Mouse (Mus musculus): Measurements from ENCODE around the gene Cul7. TPM values are rescaled to one million over a fixed set of nuclear protein-coding genes. Genes with fewer than 3 reads are reported as not detected.

The Cul7 gene
- 46.5 and 47.8 TPM in 2 replicates for polyA plus RNA-seq (2016; fragmentation: Nextera tagmentation; extraction: Ambion mirVana)

- H3K4me1 ChIP-seq: peaks cover 43% of the 10 kb centered on the region
- WGBS: under 1% methylated on average over 58 of the region's 58 CpGs
Measured at GRCm38 (mm10) chr17:46650232-46651031, at the start of gene Cul7. Gene Cul7 (plus strand): TSS chr17:46650337.

GRCm38 (mm10) chr17:46600569-46600968 lies 49.6 kb upstream of the Cul7 start:
- WGBS: 97% methylated on average over 2 of the region's 2 CpGs
- ATAC-seq (ENCODE audit: low FRiP score): no peak
- no peak overlapping the region for H3K9ac ChIP-seq

More at GRCm38 (mm10) chr17:46650232-46651031, at the start of gene Cul7:
- no peaks in the 10 kb centered on the region for H3K27me3 ChIP-seq
- peak; percentile 95 for ATAC-seq (ENCODE audit: low FRiP score)
- peaks cover 38% of the 10 kb centered on the region for H3K36me3 ChIP-seq (replicated peaks)
- no peaks in the 10 kb centered on the region for H3K9me3 ChIP-seq
- peak within 1 kb of the TSS; percentile 65 for H3K4me3 ChIP-seq (replicated peaks)
- peak within 1 kb of the TSS; percentile 94 for H3K27ac ChIP-seq
- peak within 1 kb of the TSS; percentile 86 for H3K9ac ChIP-seq
- H3K4me2 ChIP-seq: peak within 1 kb of the TSS; percentile 86

GRCm38 (mm10) chr17:46602212-46602611 lies 47.9 kb upstream of the Cul7 start:
- 80% methylated on average over 9 of the region's 9 CpGs for whole genome bisulfite sequencing
- no peaks in the 10 kb centered on the region for H3K27me3 ChIP-seq

More at GRCm38 (mm10) chr17:46600569-46600968, 49.6 kb upstream of the Cul7 start:
- no peaks in the 10 kb centered on the region for H3K9me3 ChIP-seq
- no peaks in the 10 kb centered on the region for H3K36me3 ChIP-seq (replicated peaks)
- H3K4me1 ChIP-seq: peaks cover 10% of the 10 kb centered on the region
- no peak overlapping the region for H3K27ac ChIP-seq
- no peaks in the 10 kb centered on the region for H3K27me3 ChIP-seq
- no peak overlapping the region for H3K4me3 ChIP-seq (replicated peaks)
- H3K4me2 ChIP-seq: no peak overlapping the region

GRCm38 (mm10) chr17:46603229-46603628 lies 46.9 kb upstream of the Cul7 start:
- ATAC-seq (ENCODE audit: low FRiP score): no peak
- no peak overlapping the region for H3K9ac ChIP-seq
- H3K9me3 ChIP-seq: no peaks in the 10 kb centered on the region
- H3K4me3 ChIP-seq (replicated peaks): no peak overlapping the region
- no peak overlapping the region for H3K27ac ChIP-seq
- H3K4me2 ChIP-seq: no peak overlapping the region
- WGBS: 96% methylated on average over 4 of the region's 4 CpGs
- H3K36me3 ChIP-seq (replicated peaks): no peaks in the 10 kb centered on the region
- peaks cover 15% of the 10 kb centered on the region for H3K4me1 ChIP-seq
- H3K27me3 ChIP-seq: no peaks in the 10 kb centered on the region

More at GRCm38 (mm10) chr17:46602212-46602611, 47.9 kb upstream of the Cul7 start:
- Histone ChIP-seq H3K27ac (no peak overlapping the region), H3K9me3 (no peaks in the 10 kb centered on the region), H3K4me3 (replicated peaks) (no peak overlapping the region), H3K9ac (no peak overlapping the region), H3K4me1 (peaks cover 15% of the 10 kb centered on the region), H3K4me2 (no peak overlapping the region), H3K36me3 (replicated peaks) (no peaks in the 10 kb centered on the region)
- no peak for ATAC-seq (ENCODE audit: low FRiP score)

GRCm38 (mm10) chr17:46605126-46605525 lies 45.0 kb upstream of the Cul7 start:
- no peak for ATAC-seq (ENCODE audit: low FRiP score)
- no peak overlapping the region for H3K4me2 ChIP-seq
- WGBS: 59% methylated on average over 5 of the region's 5 CpGs
- peak overlapping the region; percentile 33; the same call in 1 of the 2 replicates for H3K27ac ChIP-seq
- H3K4me1 ChIP-seq: peaks cover 23% of the 10 kb centered on the region
- H3K27me3 ChIP-seq: no peaks in the 10 kb centered on the region
- no peak overlapping the region for H3K9ac ChIP-seq
- no peak overlapping the region for H3K4me3 ChIP-seq (replicated peaks)
- no peaks in the 10 kb centered on the region for H3K9me3 ChIP-seq
- H3K36me3 ChIP-seq (replicated peaks): no peaks in the 10 kb centered on the region

GRCm38 (mm10) chr17:46605987-46606386 lies 44.1 kb upstream of the Cul7 start:
- Histone ChIP-seq H3K9ac (no peak overlapping the region), H3K36me3 (replicated peaks) (no peaks in the 10 kb centered on the region), H3K4me1 (peaks cover 23% of the 10 kb centered on the region), H3K27me3 (no peaks in the 10 kb centered on the region), H3K27ac (no peak overlapping the region), H3K9me3 (no peaks in the 10 kb centered on the region), H3K4me2 (no peak overlapping the region), H3K4me3 (replicated peaks) (no peak overlapping the region)
- ATAC-seq (ENCODE audit: low FRiP score): no peak
- 77% methylated on average over 12 of the region's 12 CpGs for WGBS

GRCm38 (mm10) chr17:46609721-46610514 lies 40.2 kb upstream of the Cul7 start:
- ATAC-seq (ENCODE audit: low FRiP score): no peak
- Histone ChIP-seq H3K36me3 (replicated peaks) (no peaks in the 10 kb centered on the region), H3K9me3 (no peaks in the 10 kb centered on the region), H3K9ac (no peak overlapping the region), H3K27me3 (no peaks in the 10 kb centered on the region), H3K4me3 (replicated peaks) (no peak overlapping the region), H3K4me2 (no peak overlapping the region), H3K27ac (peak overlapping the region; percentile 47), H3K4me1 (peaks cover 35% of the 10 kb centered on the region)
- WGBS: 63% methylated on average over 15 of the region's 15 CpGs

- Histone ChIP-seq H3K4me2 (no peak overlapping the region), H3K36me3 (replicated peaks) (no peaks in the 10 kb centered on the region), H3K27ac (no peak overlapping the region), H3K4me3 (replicated peaks) (no peak overlapping the region), H3K27me3 (no peaks in the 10 kb centered on the region), H3K9ac (no peak overlapping the region), H3K4me1 (peaks cover 23% of the 10 kb centered on the region), H3K9me3 (no peaks in the 10 kb centered on the region)
- ATAC-seq (ENCODE audit: low FRiP score): no peak
- WGBS: 99% methylated on average over 6 of the region's 6 CpGs
Measured at GRCm38 (mm10) chr17:46611316-46611715, 38.8 kb upstream of the Cul7 start.

GRCm38 (mm10) chr17:46612189-46612588 lies 37.9 kb upstream of the Cul7 start:
- Histone ChIP-seq H3K4me1 (peaks cover 28% of the 10 kb centered on the region), H3K9me3 (no peaks in the 10 kb centered on the region), H3K27ac (no peak overlapping the region; the same call in 1 of the 2 replicates), H3K36me3 (replicated peaks) (no peaks in the 10 kb centered on the region), H3K27me3 (no peaks in the 10 kb centered on the region), H3K9ac (no peak overlapping the region), H3K4me3 (replicated peaks) (no peak overlapping the region), H3K4me2 (no peak overlapping the region)
- WGBS: 56% methylated on average over 2 of the region's 2 CpGs
- ATAC-seq (ENCODE audit: low FRiP score): no peak

- Histone ChIP-seq H3K4me1 (peaks cover 34% of the 10 kb centered on the region), H3K9ac (no peak overlapping the region), H3K27me3 (no peaks in the 10 kb centered on the region), H3K4me3 (replicated peaks) (no peak overlapping the region), H3K27ac (peak overlapping the region; percentile 46; the same call in 1 of the 2 replicates), H3K36me3 (replicated peaks) (no peaks in the 10 kb centered on the region), H3K9me3 (no peaks in the 10 kb centered on the region), H3K4me2 (no peak overlapping the region; the same call in 1 of the 2 replicates)
- ATAC-seq (ENCODE audit: low FRiP score): no peak
- WGBS: 48% methylated on average over 4 of the region's 4 CpGs
Measured at GRCm38 (mm10) chr17:46612820-46613219, 37.3 kb upstream of the Cul7 start.

- Histone ChIP-seq H3K36me3 (replicated peaks) (no peaks in the 10 kb centered on the region), H3K4me3 (replicated peaks) (no peak overlapping the region), H3K27ac (peak overlapping the region; percentile 43; the same call in 1 of the 2 replicates), H3K9me3 (no peaks in the 10 kb centered on the region), H3K4me1 (peaks cover 38% of the 10 kb centered on the region), H3K9ac (no peak overlapping the region), H3K4me2 (no peak overlapping the region; the same call in 1 of the 2 replicates), H3K27me3 (no peaks in the 10 kb centered on the region)
- 42% methylated on average over 3 of the region's 3 CpGs for WGBS
- ATAC-seq (ENCODE audit: low FRiP score): no peak
Measured at GRCm38 (mm10) chr17:46613229-46613628, 36.9 kb upstream of the Cul7 start.

- peaks cover 62% of the 10 kb centered on the region for H3K4me1 ChIP-seq
- 65% methylated on average over 12 of the region's 12 CpGs for WGBS
- no peak overlapping the region for H3K4me3 ChIP-seq (replicated peaks)
Measured at GRCm38 (mm10) chr17:46617799-46618198, 32.3 kb upstream of the Cul7 start.

More at GRCm38 (mm10) chr17:46617799-46618198, 32.3 kb upstream of the Cul7 start:
- Histone ChIP-seq H3K4me2 (peak overlapping the region; percentile 35; the same call in 1 of the 2 replicates), H3K27me3 (no peaks in the 10 kb centered on the region), H3K27ac (peak overlapping the region; percentile 90), H3K9me3 (no peaks in the 10 kb centered on the region), H3K36me3 (replicated peaks) (no peaks in the 10 kb centered on the region), H3K9ac (0 out of 2 replicates have a peak overlapping the region, but pooled peaks have one; percentile 60)
- no peak for ATAC-seq (ENCODE audit: low FRiP score)
